Mouse (Mus musculus): Measurements from ENCODE around the gene Atp2a1.
A peak's percentile ranks its signal among the peaks of the same experiment; 100 is the strongest.
"Not testable (repeated sequence)": the region's sequence is repeated elsewhere in the genome, so short reads cannot be mapped to it uniquely, and the experiment has no call there.

The Atp2a1 gene

GRCm38 (mm10) chr7:126402518-126402917, 60.4 kb downstream of the Atp2a1 start:
- not testable (repeated sequence) for DNase-seq

- peak; percentile 73 for DNase-seq
These were observed 63.4 kb downstream of the Atp2a1 start for GRCm38 (mm10) chr7:126399548-126399947.

GRCm38 (mm10) chr7:126397822-126398221, 65.1 kb downstream of the Atp2a1 start:
- DNase-seq, result no peak

DNA sequence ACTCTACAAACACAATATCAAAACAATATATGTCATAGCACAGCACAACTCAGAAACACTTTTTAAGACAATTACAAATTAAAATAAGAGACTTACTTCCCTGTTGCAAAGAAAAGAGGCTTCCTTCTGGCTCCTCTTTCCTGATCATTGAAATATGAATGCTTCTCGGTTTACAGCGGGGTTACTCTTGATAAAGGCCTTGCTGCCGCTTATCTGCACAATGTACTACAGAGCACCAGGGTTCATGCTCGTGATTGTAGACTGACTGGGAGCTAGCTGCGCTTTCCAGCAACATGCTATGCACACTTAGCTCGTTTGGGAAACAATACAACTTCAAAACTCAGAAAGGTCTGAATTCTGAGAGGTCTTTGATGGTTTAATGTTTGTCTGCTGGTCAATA, 65.7 kb downstream of the Atp2a1 start:
- no peak for DNase-seq

DNA sequence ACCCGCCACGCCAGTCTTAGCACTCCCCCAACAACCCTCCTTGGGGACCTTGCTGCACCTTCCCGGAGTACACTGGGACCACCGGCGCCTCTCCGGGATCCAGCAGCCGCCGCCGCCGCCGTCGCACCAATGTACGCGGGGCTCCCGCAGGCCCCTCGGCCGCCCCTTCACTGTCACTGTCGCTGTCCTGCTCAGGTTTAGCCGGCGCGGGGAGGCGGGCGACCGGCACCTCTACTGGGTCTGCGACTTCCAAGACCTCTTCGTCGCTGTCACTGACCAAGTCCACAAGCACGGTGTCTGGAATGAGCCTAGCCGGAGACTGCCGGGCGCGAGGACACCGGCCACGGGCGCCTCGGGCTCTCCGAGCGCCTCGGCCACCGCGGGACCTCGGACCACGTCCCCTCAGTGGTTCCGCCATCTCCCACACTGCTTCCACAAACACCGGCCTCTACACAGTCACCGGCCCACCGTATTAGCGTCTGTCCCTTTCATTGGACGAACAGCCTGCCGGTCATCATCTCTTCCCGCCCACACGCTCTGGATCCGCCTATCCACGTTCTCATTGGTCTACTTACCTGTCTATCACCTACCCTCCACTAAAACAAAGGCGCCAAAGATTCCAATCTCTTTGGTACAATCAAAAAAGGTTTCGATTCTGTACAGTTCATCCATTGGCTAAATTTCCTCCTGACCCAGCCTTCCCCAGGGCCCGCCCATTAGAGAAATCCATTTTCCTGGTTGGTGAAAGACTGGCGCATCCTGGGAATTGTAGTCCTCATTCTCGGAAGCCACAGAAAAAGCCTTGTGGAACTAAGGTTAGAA, 66.4 kb downstream of the Atp2a1 start, which contains the start of gene Nfatc2ip:
Gene Nfatc2ip, minus strand, starts transcription at position 440 of the 822 bp plus-strand sequence.
- peak; percentile 95 for DNase-seq

All from right cerebral cortex, adult 18-20 months (tissue).